Mouse (Mus musculus) olfactory bulb, adult 2 months (tissue): Measurements from ENCODE around the gene Rbm47. TPM values are rescaled to one million over a fixed set of nuclear protein-coding genes. Genes with fewer than 3 reads are reported as not detected.

Experiments used
- H3K27ac ChIP-seq: fragments of 200-500 bp; 2 replicates; pipeline ENCODE4 v1.5.1; 2012; ENCODE audit warnings: low read depth, low read length; ENCODE audit not compliant: insufficient read depth
- H3K4me1 ChIP-seq: fragments of 200-500 bp; 2 replicates; pipeline ENCODE4 v1.6.1; 2012; ENCODE audit warnings: low read length; ENCODE audit not compliant: control insufficient read depth, insufficient read depth
- H3K4me3 ChIP-seq: fragments of 200-500 bp; 2 replicates; pipeline ENCODE4 v1.5.1; 2012; ENCODE audit warnings: mild to moderate bottlenecking, low read depth, low read length, moderate library complexity; ENCODE audit not compliant: insufficient read depth
- CTCF ChIP-seq: fragments of 200-500 bp; IDR thresholded peaks from 2 replicates; pipeline ENCODE4 v1.5.1; 2012; ENCODE audit warnings: low read depth, mild to moderate bottlenecking, low read length, moderate library complexity; ENCODE audit not compliant: insufficient read depth
- POLR2A ChIP-seq: fragments of 200-500 bp; IDR thresholded peaks from 2 replicates; pipeline ENCODE4 v1.6.1; 2012; ENCODE audit warnings: mild to moderate bottlenecking, low read depth, low read length, moderate library complexity; ENCODE audit not compliant: insufficient read depth
- WGBS: fragments of 180-500 bp; shearing (Covaris S2); methylation state at CpG from one replicate; pipeline ENCODE4 v1.1.7; 2018; 5-methylcytosine and 5-hydroxymethylcytosine counted together
- polyA plus RNA-seq: library from polyadenylated mRNA; stranded (reverse); fragments of >200 nt; gene quantifications from 2 replicates; pipeline ENCODE4 v1.2.4, GENCODE M21; 2012; ENCODE audit warnings: low replicate concordance; ENCODE audit not compliant: missing spikeins, insufficient read depth, insufficient read length

Gene Rbm47
- polyA plus RNA-seq, 1 experiment = not detected

DNA sequence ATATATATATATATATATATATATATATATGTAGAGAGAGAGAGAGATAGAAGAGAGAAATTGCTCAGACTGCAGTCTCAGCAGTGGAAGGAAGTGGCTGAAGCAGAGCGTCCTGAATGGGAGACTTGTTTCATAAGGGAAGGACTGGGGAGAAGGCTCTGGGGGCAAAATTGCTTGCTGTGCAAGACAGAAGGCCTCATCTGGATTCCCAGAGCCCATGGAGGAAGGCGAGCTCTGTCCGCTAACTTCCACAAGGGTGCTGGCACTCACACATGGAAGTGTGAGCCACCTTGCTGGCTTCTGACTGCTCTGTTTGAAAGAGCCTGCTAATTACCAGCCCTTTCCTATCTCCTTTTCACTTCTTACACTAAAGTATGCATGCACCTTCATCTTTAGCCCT, 70.1 kb downstream of the Rbm47 start:
- H3K27ac ChIP-seq = no peak overlapping the region
- H3K4me1 ChIP-seq = no peaks in the 10 kb centered on the region
- 88% methylated on average over 3 of the region's 3 CpGs for WGBS
- no peak overlapping the region for H3K4me3 ChIP-seq
- TF ChIP-seq CTCF = no peak
- TF ChIP-seq POLR2A = no peak

DNA sequence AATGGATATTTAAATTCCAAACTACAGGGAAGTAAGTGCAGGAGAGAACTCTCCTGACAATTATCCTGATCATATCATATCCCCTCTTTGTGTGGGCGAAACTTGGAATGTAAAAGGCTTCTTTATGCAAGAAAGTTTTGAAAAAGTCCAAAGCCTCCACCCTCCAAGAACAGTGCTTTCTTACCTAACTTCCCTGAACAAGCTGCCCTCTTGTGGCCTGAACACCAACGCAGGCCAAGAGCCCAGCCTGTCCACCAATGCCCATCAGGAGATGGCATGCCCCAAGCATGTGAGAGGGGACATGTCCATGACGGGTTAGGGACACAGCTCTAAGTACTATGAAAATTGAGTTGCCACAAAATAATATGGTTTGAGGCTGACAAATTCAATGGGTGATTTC, 71.3 kb downstream of the Rbm47 start:
- TF ChIP-seq POLR2A (no peak), CTCF (no peak)
- WGBS = 69% methylated on average over 3 of the region's 3 CpGs
- Histone ChIP-seq H3K4me3 (no peak overlapping the region), H3K4me1 (no peaks in the 10 kb centered on the region), H3K27ac (no peak overlapping the region)

DNA sequence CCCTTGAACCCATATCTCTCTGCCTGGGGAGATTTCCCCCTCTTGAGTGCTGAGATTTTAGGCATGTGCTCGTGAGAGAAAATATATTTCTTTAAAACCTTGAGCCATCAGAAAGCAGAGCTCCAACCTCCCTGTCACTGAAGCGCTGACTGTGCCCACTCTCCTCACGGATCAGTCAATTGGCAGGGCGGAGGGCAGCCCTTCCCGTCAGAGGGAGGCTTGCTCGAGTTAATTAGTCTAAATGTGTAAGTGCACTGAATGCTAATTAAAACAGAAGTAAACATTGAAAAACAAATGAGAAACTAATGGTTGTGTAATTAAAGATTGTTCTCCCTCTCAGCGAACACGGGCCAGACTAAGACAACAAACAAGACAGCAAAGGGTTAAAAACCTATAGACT, 72.6 kb downstream of the Rbm47 start:
- no peak overlapping the region for H3K4me3 ChIP-seq
- no peak for TF ChIP-seq CTCF
- no peak for TF ChIP-seq POLR2A
- no peaks in the 10 kb centered on the region for H3K4me1 ChIP-seq
- H3K27ac ChIP-seq = no peak overlapping the region
- 25% methylated on average over 8 of the region's 8 CpGs for WGBS

DNA sequence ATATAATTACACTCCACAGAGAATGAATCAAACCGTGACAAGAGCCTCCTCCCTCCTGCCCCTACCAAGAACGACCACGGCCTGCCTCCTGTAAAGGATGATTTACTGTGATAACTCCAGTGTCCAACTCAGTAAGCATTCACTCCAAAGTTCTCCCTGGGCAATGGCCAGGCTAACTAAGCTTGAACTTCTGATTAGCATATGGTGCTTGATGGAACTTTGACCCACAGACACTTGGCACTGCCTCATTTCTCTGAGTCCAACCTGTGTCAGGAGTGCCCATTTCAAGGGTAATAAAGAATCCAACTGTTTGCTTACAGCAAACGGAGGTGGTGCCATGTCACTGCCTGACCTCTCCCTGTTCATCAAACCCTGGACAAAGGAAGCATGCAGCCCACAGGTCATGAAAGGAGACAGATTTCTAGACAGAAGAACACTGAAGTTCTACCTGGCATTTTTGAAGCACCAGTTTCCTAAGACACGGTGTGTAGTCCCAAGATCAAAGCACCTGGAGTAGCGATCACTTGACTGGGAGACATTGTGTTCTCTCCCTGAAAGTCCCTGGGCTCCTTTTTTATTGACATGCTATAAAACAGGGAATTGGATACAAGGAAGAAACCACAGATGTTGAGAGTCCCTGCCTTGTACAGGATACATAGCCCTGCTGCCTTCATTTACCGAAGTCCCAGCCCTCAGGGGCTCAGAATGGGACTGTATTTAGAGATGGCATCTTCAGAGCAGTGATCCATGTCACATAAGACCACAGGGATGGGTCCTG, 74.6 kb downstream of the Rbm47 start:
- no peaks in the 10 kb centered on the region for H3K4me1 ChIP-seq
- TF ChIP-seq POLR2A (no peak), CTCF (no peak)
- 90% methylated on average over 7 of the region's 7 CpGs for WGBS
- H3K27ac ChIP-seq = no peak overlapping the region
- H3K4me3 ChIP-seq = no peak overlapping the region

DNA sequence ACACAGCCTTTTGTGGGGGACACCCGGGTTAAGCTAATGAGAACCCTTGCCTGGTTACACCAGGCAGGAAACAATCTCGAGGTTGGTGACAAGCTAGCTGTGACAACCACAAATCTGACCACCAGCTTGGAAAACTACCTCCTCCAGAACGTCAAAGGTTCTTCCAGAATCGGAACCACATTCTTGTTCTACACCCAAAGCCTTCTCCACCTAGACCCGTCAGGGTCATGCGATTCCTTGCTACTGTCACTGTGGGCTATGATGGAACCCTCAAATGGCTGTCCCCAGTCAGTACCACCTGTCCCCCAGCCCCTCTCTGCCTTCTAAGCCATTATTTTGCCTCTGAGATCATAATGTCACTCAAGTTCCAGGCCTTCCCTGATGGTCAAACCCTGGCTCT, 76.8 kb downstream of the Rbm47 start:
- Histone ChIP-seq H3K4me1 (no peaks in the 10 kb centered on the region), H3K4me3 (no peak overlapping the region), H3K27ac (no peak overlapping the region)
- 89% methylated on average over 6 of the region's 6 CpGs for WGBS
- no peak for TF ChIP-seq CTCF
- TF ChIP-seq POLR2A = no peak

DNA sequence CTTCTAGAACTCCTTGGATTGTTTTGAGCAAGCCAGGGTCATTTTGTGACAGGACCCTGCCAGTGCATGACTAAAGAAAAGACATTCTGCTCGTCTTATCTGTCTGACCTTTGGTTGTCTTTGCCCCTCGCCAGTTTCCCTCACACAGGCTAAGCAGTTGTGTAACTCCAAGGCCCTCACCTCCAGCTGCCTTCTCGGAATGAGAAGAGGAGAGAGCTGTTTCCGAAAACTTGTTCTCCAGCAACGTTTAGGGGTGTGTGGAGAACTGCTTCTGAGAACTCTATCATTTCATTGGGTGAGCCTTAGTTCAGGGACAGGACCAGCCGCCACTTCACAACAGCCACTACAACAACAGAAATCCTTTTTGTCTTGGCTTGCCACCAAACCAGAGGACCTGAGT, 77.8 kb downstream of the Rbm47 start:
- Histone ChIP-seq H3K4me3 (no peak overlapping the region), H3K4me1 (no peaks in the 10 kb centered on the region), H3K27ac (no peak overlapping the region)
- no peak for TF ChIP-seq POLR2A
- no peak for TF ChIP-seq CTCF
- WGBS = 84% methylated on average over 6 of the region's 6 CpGs

DNA sequence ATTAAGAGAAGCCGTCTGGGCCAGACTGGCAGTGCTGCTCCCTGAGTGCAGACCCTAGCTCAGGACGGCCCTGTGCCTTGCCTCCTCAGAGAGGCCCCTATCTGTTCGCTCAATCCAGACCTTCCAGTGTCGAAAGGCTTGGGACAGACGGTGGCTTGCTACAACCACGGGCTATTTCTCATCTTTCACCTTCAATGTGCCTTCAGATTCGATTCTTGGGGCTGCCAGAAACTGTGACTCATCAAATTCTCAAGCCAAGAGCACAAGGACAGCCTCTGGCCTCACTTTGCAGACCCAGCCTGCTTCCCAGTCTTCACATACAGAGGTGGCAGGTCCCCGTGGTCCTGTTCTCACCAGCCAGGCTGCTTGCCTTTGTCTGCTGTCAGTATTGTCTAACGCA, 82.9 kb downstream of the Rbm47 start:
- H3K27ac ChIP-seq = no peak overlapping the region
- no peak for TF ChIP-seq CTCF
- no peak for TF ChIP-seq POLR2A
- 69% methylated on average over 9 of the region's 9 CpGs for WGBS
- no peak overlapping the region for H3K4me3 ChIP-seq
- no peaks in the 10 kb centered on the region for H3K4me1 ChIP-seq

DNA sequence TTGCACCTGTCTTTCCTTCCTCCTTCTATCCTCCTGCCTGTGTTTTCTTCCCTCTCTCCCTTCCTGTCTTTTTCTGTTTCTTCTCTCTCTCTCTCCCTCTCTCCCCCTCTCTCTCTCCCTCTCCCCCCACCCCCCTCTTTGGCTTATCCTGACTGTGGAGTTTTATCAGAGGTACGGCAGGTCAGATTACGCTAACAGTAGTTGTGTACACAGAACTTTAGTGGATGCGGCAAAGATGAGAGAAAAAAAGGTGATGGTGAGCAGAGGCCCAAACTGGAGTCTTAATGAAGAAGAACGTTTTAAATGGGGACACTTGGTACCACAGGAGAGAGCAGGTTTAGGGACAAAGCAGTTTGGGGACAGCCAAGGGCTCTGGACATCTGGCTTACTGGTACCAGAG, 83.3 kb downstream of the Rbm47 start:
- Histone ChIP-seq H3K27ac (no peak overlapping the region), H3K4me1 (no peaks in the 10 kb centered on the region), H3K4me3 (no peak overlapping the region)
- TF ChIP-seq CTCF = no peak
- WGBS = 88% methylated on average over 4 of the region's 4 CpGs

DNA sequence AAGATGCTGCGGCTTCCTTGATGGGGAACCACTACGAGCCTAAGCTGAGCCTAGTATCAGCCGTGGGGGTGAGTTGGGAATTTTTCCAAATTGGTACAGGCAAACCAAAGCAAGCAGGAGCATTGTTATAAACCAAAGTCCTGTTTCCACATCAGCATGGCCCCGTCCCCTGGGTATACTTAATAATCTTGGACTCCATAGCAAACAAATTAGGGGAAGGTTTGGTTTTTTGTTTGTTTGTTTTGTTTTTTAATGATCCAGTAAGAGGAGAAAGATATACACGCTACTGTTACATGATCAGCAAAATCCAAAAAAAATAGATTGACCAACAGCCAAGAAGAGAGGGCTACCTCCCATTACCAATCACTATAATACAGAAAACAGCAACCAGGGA, 84.0 kb downstream of the Rbm47 start:
- no peak for TF ChIP-seq POLR2A
- TF ChIP-seq CTCF = no peak
- 83% methylated on average over 5 of the region's 5 CpGs for WGBS
- Histone ChIP-seq H3K4me1 (no peaks in the 10 kb centered on the region), H3K27ac (no peak overlapping the region), H3K4me3 (no peak overlapping the region)
